Mouse (Mus musculus) MEL (cell line): Measurements from ENCODE around the gene Il4ra. TPM values are rescaled to one million over a fixed set of nuclear protein-coding genes. Genes with fewer than 3 reads are reported as not detected.

Experiments used
- DNase-seq: peaks from one replicate; pipeline ENCODE4 v3.0.0; 2011; ENCODE audit warnings: low read depth, low spot score
- H3K27ac ChIP-seq: 2 replicates; pipeline ENCODE4 v1.5.1; 2012; ENCODE audit warnings: low read depth, mild to moderate bottlenecking, control low read depth, low read length, moderate library complexity; ENCODE audit not compliant: control insufficient read depth
- H3K27me3 ChIP-seq, 2 experiments: fragments of 150-350 bp in 1 of 2; sonication (generic) in 1 of 2; 2 replicates each; pipeline ENCODE4 v1.6.1; 2012; ENCODE audit warnings: low read length in 2 of 2, mild to moderate bottlenecking in 2 of 2, improper control_type of control experiment in 1 of 2, moderate library complexity in 1 of 2; ENCODE audit not compliant: insufficient read depth in 2 of 2, control insufficient read depth in 1 of 2
- H3K36me3 ChIP-seq, 2 experiments: 2 replicates each; pipeline ENCODE4 v1.6.1; 2012 to 2014; ENCODE audit warnings: low read length in 2 of 2, improper control_type of control experiment in 1 of 2, inconsistent platforms in 1 of 2, mild to moderate bottlenecking in 1 of 2; ENCODE audit not compliant: insufficient read depth in 2 of 2, control insufficient read depth in 1 of 2
- H3K4me1 ChIP-seq, 2 experiments: fragments of 150-350 bp in 1 of 2; sonication (generic) in 1 of 2; 2 replicates each; pipeline ENCODE4 v1.6.1; 2012; ENCODE audit warnings: low read length in 2 of 2, improper control_type of control experiment in 1 of 2, mild to moderate bottlenecking in 1 of 2; ENCODE audit not compliant: insufficient read depth in 2 of 2, control insufficient read depth in 1 of 2
- H3K4me3 ChIP-seq, 2 experiments: fragments of 150-350 bp in 1 of 2; sonication (generic) in 1 of 2; 2 replicates each; pipeline ENCODE4 v1.5.1; 2012; ENCODE audit warnings: low read depth in 2 of 2, low read length in 2 of 2, mild to moderate bottlenecking in 2 of 2, moderate library complexity in 2 of 2, control low read depth in 1 of 2, improper control_type of control experiment in 1 of 2; ENCODE audit not compliant: control insufficient read depth in 1 of 2, insufficient read depth in 1 of 2
- H3K79me2 ChIP-seq: 2 replicates; pipeline ENCODE4 v1.6.1; 2012; ENCODE audit warnings: mild to moderate bottlenecking, low read length, moderate library complexity; ENCODE audit not compliant: control insufficient read depth, poor library complexity, insufficient read depth
- H3K9ac ChIP-seq: 2 replicates; pipeline ENCODE4 v1.6.1; 2012; ENCODE audit warnings: low read depth, mild to moderate bottlenecking, control low read depth, low read length, moderate library complexity; ENCODE audit not compliant: control insufficient read depth, poor library complexity, severe bottlenecking
- H3K9me3 ChIP-seq: fragments of 150-350 bp; sonication (generic); replicated peaks from 2 replicates; pipeline ENCODE4 v1.6.1; 2012; ENCODE audit warnings: mild to moderate bottlenecking, low read length, improper control_type of control experiment, moderate library complexity; ENCODE audit not compliant: insufficient read depth
- TAL1 ChIP-seq: IDR thresholded peaks from 2 replicates; pipeline ENCODE4 v1.6.1; 2012; ENCODE audit warnings: mild to moderate bottlenecking, inconsistent platforms, low read length, moderate library complexity, mixed read lengths
- UBTF ChIP-seq: IDR thresholded peaks from 2 replicates; pipeline ENCODE4 v1.6.1; 2012; ENCODE audit warnings: low read depth, mild to moderate bottlenecking, inconsistent platforms, low read length, improper control_type of control experiment, moderate library complexity, borderline replicate concordance; ENCODE audit not compliant: insufficient read depth
- ZNF384 ChIP-seq: IDR thresholded peaks from 2 replicates; pipeline ENCODE4 v1.6.1; 2012; ENCODE audit warnings: low read depth, mild to moderate bottlenecking, inconsistent platforms, low read length, improper control_type of control experiment
- polyA plus RNA-seq, 2 experiments: library from polyadenylated mRNA; stranded (reverse) in 1 of 2; unstranded in 1 of 2; fragments of >175 nt in 1 of 2; fragments of >200 nt in 1 of 2; gene quantifications; 2 replicates each; pipeline versions ENCODE4 v1.2.1 to v1.2.4; 2012; ENCODE audit warnings: low replicate concordance in 2 of 2, low read depth in 1 of 2; ENCODE audit not compliant: insufficient read length in 2 of 2, insufficient read depth in 1 of 2, missing spikeins in 1 of 2
- total RNA-seq: library from RNA; depleted of rRNA; stranded (reverse); fragments of 300-350 nt; gene quantifications from 2 replicates; pipeline ENCODE4 v1.2.3, GENCODE M21; 2012; rRNA removed

Gene Il4ra
- total and polyA plus RNA-seq, 3 experiments = 3.6 to 5.0 TPM; not detected in 1

- no peak for TF ChIP-seq UBTF
- TF ChIP-seq ZNF384 = no peak
- TF ChIP-seq TAL1 = no peak
- TF ChIP-seq, all 39 proteins: peak for 0
- H3K27me3 ChIP-seq = peaks cover 0 to 2% of the 10 kb centered on the region in 2 experiments; a peak in 1 of 4 replicates
- no peaks in the 10 kb centered on the region for H3K4me1 ChIP-seq
- H3K4me3 ChIP-seq = no peak overlapping the region
- H3K36me3 ChIP-seq = no peaks in the 10 kb centered on the region
- no peak for DNase-seq
- H3K9ac ChIP-seq = no peak overlapping the region
- H3K79me2 ChIP-seq = no peaks in the 10 kb centered on the region
- no peaks in the 10 kb centered on the region for H3K9me3 ChIP-seq
- no peak overlapping the region for H3K27ac ChIP-seq
Measured at GRCm38 (mm10) chr7:125625829-125626228, 73.9 kb downstream of the Il4ra start.

Other genes starting within 250 kb of the Il4ra start
- 10.3 and 14.7 TPM in 2 replicates for gene Kdm8, start 107.4 kb upstream of the Il4ra start, total RNA-seq
- gene Kdm8, start 107.4 kb upstream of the Il4ra start, polyA plus RNA-seq = 10 to 100 TPM in 1 of 2 experiments, not detected in 1; 11.6 TPM
- gene Nsmce1, start 60.5 kb upstream of the Il4ra start, total RNA-seq = 58.1 and 59.7 TPM in 2 replicates
- gene Nsmce1, start 60.5 kb upstream of the Il4ra start, polyA plus RNA-seq = 10 to 100 TPM in 1 of 2 experiments, not detected in 1; 59.2 TPM
- not detected in 2 replicates for gene Il21r, start 51.3 kb downstream of the Il4ra start, total RNA-seq
- under 1 TPM in 1 of 2 experiments, not detected in 1; 0.06 TPM for gene Il21r, start 51.3 kb downstream of the Il4ra start, polyA plus RNA-seq
- 23.7 and 24.4 TPM in 2 replicates for gene Gtf3c1, start 155.7 kb downstream of the Il4ra start, total RNA-seq
- gene Gtf3c1, start 155.7 kb downstream of the Il4ra start, polyA plus RNA-seq = 10 to 100 TPM in 1 of 2 experiments, not detected in 1; 36.1 TPM
- 6.2 and 6.9 TPM in 2 replicates for gene D430042O09Rik, start 155.8 kb downstream of the Il4ra start, total RNA-seq
- gene D430042O09Rik, start 155.8 kb downstream of the Il4ra start, polyA plus RNA-seq = 10 to 100 TPM in 1 of 2 experiments, not detected in 1; 12.8 TPM